Mouse (Mus musculus): ENCODE results near the gene Arl6ip6. TPM values are rescaled to one million over a fixed set of nuclear protein-coding genes. Genes with fewer than 3 reads are reported as not detected.

Arl6ip6 gene
- total RNA-seq, 2 experiments from 2014 or later = 12.6 to 13.0 TPM

Other genes starting within 250 kb of the Arl6ip6 start
- gene Prpf40a, start 442 bp upstream of the Arl6ip6 start, total RNA-seq (2021) = 10 to 100 TPM; 30.8 to 32.2 TPM